8 mouse cellular contexts compared by ENCODE assay signal in genomic region chr2:180582481-180583153, GRCm38 (mm10). TPM values are rescaled to one million over a fixed set of nuclear protein-coding genes. Genes with fewer than 3 reads are reported as not detected.
A peak's percentile ranks its signal among the peaks of the same experiment; 100 is the strongest.
DNase-seq lines count a peak whose midpoint lies in the region; ATAC-seq lines count a peak whose summit lies in the region.

No protein-coding gene starts in this region.

- WGBS in heart, embryonic 13.5 days, result under 1% methylated on average over 56 of the region's 57 CpGs
- WGBS in liver, embryonic 12.5 days (ENCODE audit: insufficient replicate concordance), result 3% methylated on average over 54 of the region's 57 CpGs
- WGBS in stomach, embryonic 15.5 days, result under 1% methylated on average over 56 of the region's 57 CpGs

- H3K4me1 ChIP-seq in brown adipose tissue, adult 24 weeks (ENCODE audit: control insufficient read depth, insufficient read depth, insufficient read length, low read length), result no peaks in the 10 kb centered on the region
- H3K4me1 ChIP-seq in heart, embryonic 13.5 days, result peaks cover 16% of the 10 kb centered on the region
- peaks cover 20% of the 10 kb centered on the region for H3K4me1 ChIP-seq in liver, embryonic 12.5 days
- H3K4me1 ChIP-seq in stomach, embryonic 15.5 days, result peaks cover 13% of the 10 kb centered on the region

- peak overlapping the region; percentile 92 for H3K4me2 ChIP-seq in heart, embryonic 13.5 days
- H3K4me2 ChIP-seq in liver, embryonic 12.5 days, result peak overlapping the region; percentile 99
- peak overlapping the region; percentile 79 for H3K4me2 ChIP-seq in stomach, embryonic 15.5 days

- peak; percentile 78 for ATAC-seq in heart, embryonic 13.5 days (ENCODE audit: extremely low read depth, insufficient number of reproducible peaks, low FRiP score, low TSS enrichment)
- peak; percentile 82 for ATAC-seq in liver, embryonic 12.5 days
- ATAC-seq in stomach, embryonic 15.5 days (ENCODE audit: insufficient read depth, low FRiP score, low read depth), result peak; percentile 88

- H3K36me3 ChIP-seq in heart, embryonic 13.5 days, result peaks cover 26% of the 10 kb centered on the region
- H3K36me3 ChIP-seq in liver, embryonic 12.5 days, result peaks cover 32% of the 10 kb centered on the region
- peaks cover 18% of the 10 kb centered on the region; the same call in 1 of the 2 replicates for H3K36me3 ChIP-seq in stomach, embryonic 15.5 days

- H3K27ac ChIP-seq in brown adipose tissue, adult 24 weeks (replicated peaks; ENCODE audit: low read depth, low read length), result peak overlapping the region; percentile 61
- H3K27ac ChIP-seq in heart, embryonic 13.5 days (replicated peaks), result peak overlapping the region; percentile 73
- peak overlapping the region; percentile 80 for H3K27ac ChIP-seq in liver, embryonic 12.5 days
- H3K27ac ChIP-seq in stomach, embryonic 15.5 days, result peak overlapping the region; percentile 72

- peaks cover 17% of the 10 kb centered on the region for H3K27me3 ChIP-seq in heart, embryonic 13.5 days (replicated peaks)
- H3K27me3 ChIP-seq in liver, embryonic 12.5 days (replicated peaks), result peaks cover 21% of the 10 kb centered on the region; the same call in 1 of the 2 replicates
- H3K27me3 ChIP-seq in stomach, embryonic 15.5 days (replicated peaks), result no peaks in the 10 kb centered on the region

- no peaks in the 10 kb centered on the region for H3K9me3 ChIP-seq in heart, embryonic 13.5 days
- H3K9me3 ChIP-seq in liver, embryonic 12.5 days (replicated peaks), result no peaks in the 10 kb centered on the region
- H3K9me3 ChIP-seq in stomach, embryonic 15.5 days, result no peaks in the 10 kb centered on the region

- DNase-seq in CD4-positive, CD25-positive, alpha-beta regulatory T cell, adult 2 months (ENCODE audit: low read depth, low spot score), result peak; percentile 98
- peak; percentile 40 for DNase-seq in fat pad, adult 2 months (ENCODE audit: extremely low read depth, low read depth, low spot score)
- peak; percentile 98 for DNase-seq in kidney, postnatal 10 days
- peak; percentile 96 to 98 for DNase-seq in natural killer cell, adult 2 months (ENCODE audit: low spot score in 2 of 2)

- H3K9ac ChIP-seq in heart, embryonic 13.5 days, result peak overlapping the region; percentile 98
- peak overlapping the region; percentile 96 for H3K9ac ChIP-seq in liver, embryonic 12.5 days
- peak overlapping the region; percentile 99 for H3K9ac ChIP-seq in stomach, embryonic 15.5 days

- H3K4me3 ChIP-seq in brown adipose tissue, adult 24 weeks (ENCODE audit: insufficient read depth, low read depth, low read length), result peak overlapping the region; percentile 89
- H3K4me3 ChIP-seq in heart, embryonic 13.5 days, result peak overlapping the region; percentile 93
- peak overlapping the region; percentile 87 for H3K4me3 ChIP-seq in liver, embryonic 12.5 days
- peak overlapping the region; percentile 89 for H3K4me3 ChIP-seq in stomach, embryonic 15.5 days (replicated peaks)

RNA-seq across cellular contexts. Expression of gene Mrgbp, which starts 1.5 kb away (rescaled TPM):
- polyA plus RNA-seq in brown adipose tissue, adult 24 weeks (2012; ENCODE audit: insufficient read depth, insufficient read length, missing spikeins), result 8.1 and 10.4 TPM in 2 replicates
- polyA plus RNA-seq in heart, embryonic 13.5 days (2015; fragmentation: Nextera tagmentation; extraction: Ambion mirVana), result 22.6 and 23.4 TPM in 2 replicates
- 15.2 and 15.6 TPM in 2 replicates for polyA plus RNA-seq in liver, embryonic 12.5 days (2016; fragmentation: Nextera tagmentation; extraction: Ambion mirVana)
- polyA plus RNA-seq in stomach, embryonic 15.5 days (2015; fragmentation: Nextera tagmentation; extraction: Ambion mirVana), result 25.5 and 25.6 TPM in 2 replicates

RNA-seq across cellular contexts. Expression of gene Ogfr, which starts 6.4 kb away (rescaled TPM):
- 17.9 and 19.9 TPM in 2 replicates for polyA plus RNA-seq in brown adipose tissue, adult 24 weeks (2012; ENCODE audit: insufficient read depth, insufficient read length, missing spikeins)
- 53.5 and 54.4 TPM in 2 replicates for polyA plus RNA-seq in heart, embryonic 13.5 days (2015; fragmentation: Nextera tagmentation; extraction: Ambion mirVana)
- polyA plus RNA-seq in liver, embryonic 12.5 days (2016; fragmentation: Nextera tagmentation; extraction: Ambion mirVana), result 31.6 and 32.5 TPM in 2 replicates
- 45.2 and 48.1 TPM in 2 replicates for polyA plus RNA-seq in stomach, embryonic 15.5 days (2015; fragmentation: Nextera tagmentation; extraction: Ambion mirVana)

RNA-seq across cellular contexts. Expression of gene Col9a3, which starts 15.0 kb away (rescaled TPM):
- not detected in 2 replicates for polyA plus RNA-seq in brown adipose tissue, adult 24 weeks (2012; ENCODE audit: insufficient read depth, insufficient read length, missing spikeins)
- polyA plus RNA-seq in heart, embryonic 13.5 days (2015; fragmentation: Nextera tagmentation; extraction: Ambion mirVana), result 16.0 and 19.3 TPM in 2 replicates
- polyA plus RNA-seq in liver, embryonic 12.5 days (2016; fragmentation: Nextera tagmentation; extraction: Ambion mirVana), result 2.4 and 2.9 TPM in 2 replicates
- 9.3 and 15.2 TPM in 2 replicates for polyA plus RNA-seq in stomach, embryonic 15.5 days (2015; fragmentation: Nextera tagmentation; extraction: Ambion mirVana)

RNA-seq across cellular contexts. Expression of gene Tcfl5, which starts 59.9 kb away (rescaled TPM):
- polyA plus RNA-seq in brown adipose tissue, adult 24 weeks (2012; ENCODE audit: insufficient read depth, insufficient read length, missing spikeins), result not detected in 2 replicates
- polyA plus RNA-seq in heart, embryonic 13.5 days (2015; fragmentation: Nextera tagmentation; extraction: Ambion mirVana), result not detected in 2 replicates
- 0.08 and 0.26 TPM in 2 replicates for polyA plus RNA-seq in liver, embryonic 12.5 days (2016; fragmentation: Nextera tagmentation; extraction: Ambion mirVana)
- 0.12 and 0.21 TPM in 2 replicates for polyA plus RNA-seq in stomach, embryonic 15.5 days (2015; fragmentation: Nextera tagmentation; extraction: Ambion mirVana)

Comparison
In these comparisons a context has a peak if more than half of its experiments do, and no peak if none do; other contexts are left out.
1. Peak in every context shown above with its lines: DNase-seq, ATAC-seq, H3K4me3 ChIP-seq and H3K27ac ChIP-seq.
2. DNase-seq: peak in every context shown above with its lines; median percentile 98 in CD4-positive, CD25-positive, alpha-beta regulatory T cell, adult 2 months; 98 in kidney, postnatal 10 days; 97 in natural killer cell, adult 2 months; 40 in fat pad, adult 2 months.